1 mouse cellular context compared by ENCODE assay signal in genomic region chr2:163420366-163420886, GRCm38 (mm10).
TF ChIP-seq lines count a peak whose summit lies in the region.

No protein-coding gene starts in this region.

TF ChIP-seq in CH12.LX, 34 proteins besides CTCF, POLR2A, EP300 and RAD21:
- TF ChIP-seq KAT2A (IDR thresholded peaks at IDR 0.05; ENCODE audit: insufficient replicate concordance, low read length) (no peak), ZMIZ1 (IDR thresholded peaks at IDR 0.05; ENCODE audit: low read depth, low read length) (no peak), IRF4 (IDR thresholded peaks at IDR 0.05; ENCODE audit: low read depth, low read length) (no peak), TCF12 (IDR thresholded peaks at IDR 0.05; ENCODE audit: low read depth, low read length) (no peak), E2F4 (IDR thresholded peaks at IDR 0.05; ENCODE audit: insufficient replicate concordance, low read depth, low read length) (no peak), MAZ (IDR thresholded peaks at IDR 0.05; ENCODE audit: low read depth, low read length) (no peak), JUN (IDR thresholded peaks at IDR 0.05; ENCODE audit: insufficient read depth, low read depth, low read length) (no peak), JUND (conservative IDR thresholded peaks at IDR 0.05; ENCODE audit: low read depth, low read length) (no peak), ZNF384 (IDR thresholded peaks at IDR 0.05; ENCODE audit: low read depth, low read length) (no peak), UBTF (IDR thresholded peaks at IDR 0.05; ENCODE audit: low read depth, low read length) (no peak), BHLHE40 (IDR thresholded peaks at IDR 0.05; ENCODE audit: low read depth, low read length) (no peak), MAX (IDR thresholded peaks at IDR 0.05; ENCODE audit: low read length) (no peak), MYC (IDR thresholded peaks at IDR 0.05; ENCODE audit: low read depth, low read length) (no peak), MXI1 (IDR thresholded peaks at IDR 0.05; ENCODE audit: low read depth, low read length) (no peak), NRF1 (IDR thresholded peaks at IDR 0.05; ENCODE audit: low read depth, low read length) (no peak), CHD1 (IDR thresholded peaks at IDR 0.05; ENCODE audit: low read depth, low read length) (no peak), HCFC1 (IDR thresholded peaks at IDR 0.05; ENCODE audit: low read depth, low read length) (no peak)
TF ChIP-seq in CH12.LX: peak in this region for 0.
